Mouse (Mus musculus): Measurements from ENCODE around the gene Sdhaf1.
A peak's percentile ranks its signal among the peaks of the same experiment; 100 is the strongest.

Gene Sdhaf1

GRCm38 (mm10) chr7:30323795-30324194 lies at the start of gene Sdhaf1:
Sdhaf1 (minus strand) TSS chr7:30323895.
- no peak for DNase-seq (ENCODE audit: low read depth, low spot score)

DNA sequence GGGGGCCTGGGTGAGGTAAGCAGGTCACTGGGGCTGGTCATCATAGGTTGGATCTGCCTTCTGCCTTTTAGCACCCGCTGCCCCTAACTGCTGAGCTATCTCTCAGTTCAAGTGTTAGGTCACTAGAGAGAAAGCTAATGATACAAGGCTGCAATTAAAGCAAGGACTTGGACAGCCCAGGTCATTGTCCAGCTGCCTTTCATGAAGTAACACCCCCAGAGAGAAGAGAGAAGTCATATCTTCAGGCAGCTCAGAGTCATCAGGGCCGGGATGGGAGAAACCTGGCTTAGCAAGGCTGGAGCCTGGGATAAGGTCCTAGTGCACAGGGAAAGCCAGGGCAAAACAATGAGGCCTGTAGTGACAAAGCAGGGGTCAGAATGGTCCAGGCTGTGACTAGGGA lies 43.8 kb upstream of the Sdhaf1 start:
- no peak for DNase-seq (ENCODE audit: low read depth, low spot score)

DNA sequence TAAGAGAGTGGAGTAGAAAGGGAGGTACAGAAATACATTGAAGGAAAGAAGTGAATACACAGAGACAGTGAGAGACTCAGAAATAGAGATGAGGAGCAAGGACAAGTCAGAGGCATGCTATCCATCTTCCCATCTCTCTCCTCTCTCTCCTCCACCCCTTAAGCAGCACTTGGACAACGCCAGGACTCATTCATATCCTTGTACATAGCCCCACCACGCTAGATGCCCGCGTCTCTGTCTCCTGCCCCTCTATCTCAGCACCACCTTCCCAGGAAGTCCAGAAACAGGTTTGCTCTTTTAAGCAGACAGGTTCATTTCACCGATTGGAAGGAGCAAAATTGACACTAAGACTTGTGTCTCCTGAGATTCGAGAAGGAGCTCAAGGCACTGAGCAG lies 39.6 kb upstream of the Sdhaf1 start:
- no peak for DNase-seq (ENCODE audit: low read depth, low spot score)

DNA sequence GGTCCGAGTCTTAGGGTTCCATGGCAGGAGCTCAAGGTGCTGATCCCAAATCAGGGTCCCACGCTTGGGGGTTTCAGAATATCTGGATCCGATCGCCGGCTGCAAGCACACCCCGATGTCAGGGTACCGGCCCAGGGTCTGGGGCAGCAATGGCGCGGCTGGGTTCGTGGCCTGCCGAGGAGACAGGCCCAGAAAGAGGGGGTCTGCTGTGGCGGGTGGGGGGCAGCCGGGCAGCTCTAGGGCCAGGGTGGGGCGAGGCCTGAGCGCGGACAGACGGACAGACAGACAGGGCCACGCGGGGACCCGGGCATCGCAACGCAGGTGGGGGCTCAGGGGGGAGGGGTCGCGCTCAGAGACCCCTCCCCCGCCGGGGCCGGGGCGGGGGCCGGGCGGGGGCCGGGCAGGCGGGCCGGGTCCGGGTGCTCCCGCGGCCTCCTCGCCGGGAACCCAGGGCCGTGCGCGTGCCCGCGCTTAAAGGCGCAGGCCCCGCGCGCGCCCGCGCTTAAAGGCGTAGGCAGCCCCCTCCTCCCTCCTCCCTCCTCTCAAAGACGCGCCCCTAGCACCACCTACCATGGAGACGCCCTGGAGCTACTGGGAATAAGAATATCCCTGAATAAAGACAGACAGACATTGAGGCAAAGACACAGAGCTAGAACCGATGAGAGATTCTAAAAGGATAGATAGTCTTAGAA lies 39.1 kb upstream of the Sdhaf1 start, which contains the start of gene Lrfn3:
Lrfn3 (minus strand) TSS at position 121 of the 692 bp plus-strand sequence.
- no peak for DNase-seq (ENCODE audit: low read depth, low spot score)

- no peak for DNase-seq (ENCODE audit: low read depth, low spot score)
Observed at GRCm38 (mm10) chr7:30360028-30360427, 36.3 kb upstream of the Sdhaf1 start.

GRCm38 (mm10) chr7:30359276-30359865 lies 35.7 kb upstream of the Sdhaf1 start:
- DNase-seq (ENCODE audit: low read depth, low spot score), result no peak

- no peak for DNase-seq (ENCODE audit: low read depth, low spot score)
Observed at GRCm38 (mm10) chr7:30358378-30359186, 34.9 kb upstream of the Sdhaf1 start.

- DNase-seq (ENCODE audit: low read depth, low spot score), result no peak
Observed at GRCm38 (mm10) chr7:30354059-30354458, 30.4 kb upstream of the Sdhaf1 start.

DNA sequence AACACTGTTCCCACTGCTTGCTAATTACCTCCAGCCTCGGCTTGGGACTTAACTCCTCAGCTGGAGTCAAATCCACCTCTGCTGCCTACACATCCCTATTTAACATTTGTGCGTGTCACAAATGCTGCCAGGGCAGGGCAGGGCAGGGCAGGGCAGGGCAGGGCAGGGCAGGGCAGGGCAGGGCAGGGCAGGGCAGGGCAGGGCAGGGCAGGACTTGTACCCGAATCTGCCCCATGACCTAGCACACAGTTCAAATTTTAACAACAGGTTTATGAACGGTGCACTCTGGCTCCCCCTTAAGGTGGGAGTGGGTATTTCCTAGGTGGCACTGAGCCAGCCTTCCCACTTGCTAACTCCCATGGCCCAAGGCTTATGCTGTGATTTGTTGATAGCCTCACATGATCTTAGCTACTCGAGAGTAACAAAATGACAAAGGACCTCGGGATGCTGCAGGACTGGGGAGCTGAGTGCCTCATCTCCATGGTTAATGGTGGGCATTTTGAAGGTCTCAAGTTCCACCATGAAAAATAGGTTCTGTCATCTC lies 29.7 kb upstream of the Sdhaf1 start:
- DNase-seq (ENCODE audit: low read depth, low spot score), result peak; percentile 63

DNA sequence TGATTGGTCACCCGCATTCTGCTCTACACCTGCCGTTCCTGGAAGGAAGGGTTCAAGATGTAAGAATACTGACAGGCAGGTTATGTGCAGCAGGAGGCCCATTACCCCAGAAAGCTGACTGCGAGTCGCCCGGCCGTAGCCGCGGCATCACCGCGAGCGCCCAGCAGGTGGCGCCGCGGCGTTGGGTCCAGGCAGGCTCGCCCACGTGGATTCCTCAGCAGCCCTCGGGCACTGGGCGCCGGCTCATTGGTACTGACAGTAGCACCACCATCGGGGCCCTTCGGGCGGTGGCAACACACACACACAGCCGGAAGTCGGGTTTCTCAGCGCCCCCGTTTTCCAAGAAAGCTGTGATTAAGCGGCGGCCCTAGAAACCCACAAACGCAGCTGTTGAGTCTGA lies 24.1 kb upstream of the Sdhaf1 start:
- DNase-seq (ENCODE audit: low read depth, low spot score), result peak; percentile 81

- peak; percentile 66 for DNase-seq (ENCODE audit: low read depth, low spot score)
Observed at GRCm38 (mm10) chr7:30346635-30347379, 23.1 kb upstream of the Sdhaf1 start.

- no peak for DNase-seq (ENCODE audit: low read depth, low spot score)
Observed at GRCm38 (mm10) chr7:30339432-30340109, 15.9 kb upstream of the Sdhaf1 start.

GRCm38 (mm10) chr7:30336384-30336783 lies 12.7 kb upstream of the Sdhaf1 start:
- peak; percentile 77 for DNase-seq (ENCODE audit: low read depth, low spot score)

DNA sequence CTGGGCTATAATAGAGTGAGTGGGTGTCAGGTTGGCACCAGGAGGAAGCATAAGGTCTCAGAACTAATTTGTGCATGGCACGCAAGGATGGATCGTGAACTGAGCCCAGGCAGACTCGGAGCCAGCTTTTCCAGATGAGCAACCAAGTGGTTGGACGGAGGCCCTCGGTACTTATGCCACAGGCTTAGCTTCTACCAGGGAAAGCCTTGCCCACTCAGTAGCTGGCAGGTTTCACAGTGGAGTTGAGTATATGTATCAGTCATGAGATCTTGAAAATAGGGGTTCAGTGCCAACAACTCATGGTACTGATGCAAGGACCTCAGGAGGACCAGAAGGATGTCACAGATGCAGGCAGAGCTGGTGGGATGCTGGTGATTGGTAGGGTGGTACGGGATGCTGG lies 12.0 kb upstream of the Sdhaf1 start:
- no peak for DNase-seq (ENCODE audit: low read depth, low spot score)

- DNase-seq (ENCODE audit: low read depth, low spot score), result no peak
Observed at GRCm38 (mm10) chr7:30334563-30334962, 10.9 kb upstream of the Sdhaf1 start.

GRCm38 (mm10) chr7:30333436-30333835 lies 9.7 kb upstream of the Sdhaf1 start:
- peak; percentile 62 for DNase-seq (ENCODE audit: low read depth, low spot score)

DNA sequence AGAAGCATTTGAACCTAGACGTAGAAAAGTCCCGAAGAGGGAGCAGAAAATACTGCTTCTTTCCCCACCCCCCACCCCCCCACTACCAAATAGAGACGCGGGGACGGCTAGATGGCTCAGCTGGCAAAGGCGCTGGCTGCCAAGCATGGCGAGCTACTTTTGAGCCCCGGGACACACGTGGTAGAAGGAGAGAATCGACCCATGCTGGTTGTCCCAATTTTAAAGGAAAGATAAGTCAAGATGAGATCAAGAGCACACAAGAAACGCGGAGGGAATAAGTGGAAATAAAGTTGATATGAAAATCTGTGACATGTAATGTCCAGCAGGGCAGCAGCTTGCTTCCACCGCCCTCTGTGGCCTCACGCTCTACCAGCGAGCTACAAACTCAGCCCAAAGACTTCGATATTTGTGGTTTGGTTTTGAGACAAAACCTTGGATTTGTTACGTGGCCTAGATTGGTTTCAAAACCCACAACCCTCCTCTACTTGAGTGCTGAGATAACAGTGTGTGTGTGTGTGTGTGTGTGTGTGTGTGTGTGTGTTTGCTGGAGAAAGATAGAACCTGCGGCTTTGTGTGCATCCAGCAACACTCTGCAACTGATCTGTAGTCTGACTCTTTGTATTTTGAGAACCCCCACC lies 9.0 kb upstream of the Sdhaf1 start:
- DNase-seq (ENCODE audit: low read depth, low spot score), result peak; percentile 73

GRCm38 (mm10) chr7:30331887-30332286 lies 8.2 kb upstream of the Sdhaf1 start:
- peak; percentile 91 for DNase-seq (ENCODE audit: low read depth, low spot score)

DNA sequence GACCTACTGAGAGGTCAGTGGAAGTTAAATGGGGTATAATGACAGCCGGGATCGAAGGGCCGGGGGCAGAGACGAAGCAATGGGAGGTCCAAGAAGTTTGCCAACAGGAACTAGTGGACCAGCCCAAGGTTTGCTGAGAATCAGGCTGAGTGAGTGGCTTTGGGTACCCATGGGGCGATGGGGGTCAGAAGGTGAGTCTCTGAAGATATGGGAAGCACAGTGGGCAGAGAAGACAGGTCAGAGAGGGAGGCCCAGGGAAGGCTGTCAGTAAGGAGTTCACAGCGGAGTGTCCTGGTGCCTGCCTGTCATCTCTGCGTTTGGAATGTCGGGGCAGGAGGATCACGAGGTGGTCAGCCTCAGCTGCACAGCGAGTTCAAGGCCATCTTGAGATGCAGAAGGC lies 4.7 kb upstream of the Sdhaf1 start:
- DNase-seq (ENCODE audit: low read depth, low spot score), result no peak

DNA sequence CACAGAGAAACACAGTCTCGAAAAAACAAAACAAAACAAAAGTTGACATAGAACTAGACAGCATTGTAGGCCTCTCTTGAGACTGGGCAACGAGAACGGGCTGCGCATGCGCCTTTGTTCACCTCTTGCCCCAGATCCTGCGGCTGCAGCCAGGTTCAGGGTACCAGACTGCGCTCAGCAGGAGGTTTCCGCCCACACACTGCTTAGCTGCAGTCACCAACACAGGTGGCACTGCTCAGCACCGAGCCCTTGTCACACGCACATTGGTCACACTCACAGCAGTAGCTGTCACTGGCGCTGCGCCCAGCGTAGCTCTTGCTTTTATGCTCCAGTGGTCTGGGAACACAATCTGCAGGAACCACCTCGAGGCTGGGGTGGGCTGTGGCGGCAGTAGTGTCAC lies 3.4 kb upstream of the Sdhaf1 start:
- DNase-seq (ENCODE audit: low read depth, low spot score), result peak; percentile 55
